In the genomic region with DNA sequence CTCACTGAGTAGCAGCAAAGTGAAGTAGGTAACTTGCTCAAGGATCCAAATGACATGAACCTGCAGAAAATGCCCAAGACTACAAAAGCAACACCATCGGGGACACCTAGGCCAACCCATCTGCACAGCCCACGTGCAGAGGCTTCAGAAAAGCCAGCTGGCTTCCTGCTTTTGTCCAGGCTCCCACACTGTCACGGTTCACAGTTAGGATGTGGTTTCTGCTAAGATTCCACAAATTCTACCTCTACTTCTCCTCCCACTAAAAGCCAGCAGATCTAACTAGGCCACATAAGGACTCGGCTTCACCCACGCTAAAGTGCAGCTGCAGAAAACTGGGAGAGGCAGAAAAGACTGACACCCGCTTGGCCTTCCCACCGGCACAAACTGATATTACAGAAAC, we compare ENCODE assay signal across 15 mouse cellular contexts. TPM values are rescaled to one million over a fixed set of nuclear protein-coding genes. Genes with fewer than 3 reads are reported as not detected.
DNase-seq lines count a peak whose midpoint lies in the region; ATAC-seq and TF ChIP-seq lines count a peak whose summit lies in the region.
"Had no signal": no experiment of that assay in that cellular context is flagged by ENCODE, and none has a peak within 500 bp of the region (broad histone marks: within the 10 kb centered on the region; RNA-seq: fewer than 3 reads in every experiment).

No protein-coding gene starts in this region.

- no peak for TF ChIP-seq CTCF in cortical plate, adult 2 months (IDR thresholded peaks at IDR 0.05; ENCODE audit: extremely low read depth, insufficient read depth, low read length)

- no peak for TF ChIP-seq POLR2A in cortical plate, adult 2 months (IDR thresholded peaks at IDR 0.05; ENCODE audit: extremely low read depth, insufficient read depth, low read length)

- intact Hi-C loops in left cerebral cortex, postnatal 4 days (cut with DNase I), result loop anchor here (10.0 kb wide), 3 partner anchors 338 to 938 kb away; no protein-coding TSS in a partner anchor
- intact Hi-C loops in left cerebral cortex, postnatal 14 days (cut with DNase I), result loop anchor here (10.0 kb wide), 2 partner anchors 218 to 268 kb away; partner anchors contain the start of gene Sertad4
- intact Hi-C loops in heart, postnatal 25 days (cut with DNase I), result loop anchor here (10.0 kb wide), 1 partner anchor 338 kb away; no protein-coding TSS in a partner anchor

- H3K4me1 ChIP-seq in cortical plate, adult 2 months (ENCODE audit: control insufficient read depth, insufficient read depth, low read length), result no peaks in the 10 kb centered on the region; the same call in 1 of the 2 replicates
- H3K4me1 ChIP-seq: forebrain, embryonic 12.5 days; heart, embryonic 12.5 days; limb, embryonic 13.5 days had no signal

- no peak overlapping the region for H3K4me3 ChIP-seq in cortical plate, adult 2 months (ENCODE audit: insufficient read depth, low read length)
- H3K4me3 ChIP-seq: forebrain, embryonic 12.5 days; heart, embryonic 12.5 days; limb, embryonic 13.5 days; midbrain, embryonic 15.5 days had no signal

- H3K27ac ChIP-seq in cortical plate, adult 2 months (ENCODE audit: insufficient read depth, low read length), result 0 out of 2 replicates have a peak overlapping the region, but pooled peaks have one; percentile 17
- H3K27ac ChIP-seq: forebrain, embryonic 12.5 days; limb, embryonic 13.5 days; liver, embryonic 14.5 days; midbrain, embryonic 15.5 days had no signal

- ATAC-seq in CD4-positive, CD25-positive, alpha-beta regulatory T cell, adult 4 months, result no peak
- ATAC-seq: midbrain, embryonic 15.5 days had no signal

- peak; percentile 61 for DNase-seq in left cerebral cortex, adult 11 months (ENCODE audit: low spot score)
- no peak for DNase-seq in left cerebral cortex, postnatal 4 days
- peak; percentile 17 to 43 for DNase-seq in left cerebral cortex, postnatal 14 days (ENCODE audit: low spot score in 2 of 2)
- peak; percentile 73 for DNase-seq in thymus, postnatal 14 days
- no peak for DNase-seq in heart, postnatal 25 days (ENCODE audit: low spot score)
- DNase-seq: cerebellum, postnatal 14 days; heart, postnatal 4 days; right cerebral cortex, postnatal 25 days had no signal

RNA-seq across cellular contexts. Expression of gene Diexf, which starts 7.3 kb away (rescaled TPM):
- 10 to 100 TPM; 26.5 to 28.6 TPM for total RNA-seq in left cerebral cortex, postnatal 4 days (2021)
- polyA plus RNA-seq in cortical plate, adult 2 months (2012; rRNA removed), result 22.1 and 22.7 TPM in 2 replicates
- total RNA-seq in left cerebral cortex, postnatal 14 days (2021), result 10 to 100 TPM; 19.5 to 22.3 TPM
- 1 to 10 TPM; 8.2 to 9.5 TPM for total RNA-seq in heart, postnatal 25 days (2021)
- 1 to 10 TPM; 9.5 to 10.0 TPM for polyA plus RNA-seq in CD4-positive, CD25-positive, alpha-beta regulatory T cell, adult 4 months (2017; shearing (Covaris generic))

RNA-seq across cellular contexts. Expression of gene Irf6, which starts 30.1 kb away (rescaled TPM):
- total RNA-seq in left cerebral cortex, postnatal 4 days (2021), result 1 to 10 TPM in 1 of 2 experiments, under 1 TPM in 1; 0.79 to 1.1 TPM
- 0.71 and 0.83 TPM in 2 replicates for polyA plus RNA-seq in cortical plate, adult 2 months (2012; rRNA removed)
- total RNA-seq in left cerebral cortex, postnatal 14 days (2021), result 1 to 10 TPM; 2.4 TPM
- 1 to 10 TPM; 2.4 to 3.5 TPM for total RNA-seq in heart, postnatal 25 days (2021)
- 1 to 10 TPM; 7.3 to 9.3 TPM for polyA plus RNA-seq in CD4-positive, CD25-positive, alpha-beta regulatory T cell, adult 4 months (2017; shearing (Covaris generic))

RNA-seq across cellular contexts. Expression of gene A130010J15Rik, which starts 45.1 kb away (rescaled TPM):
- 1 to 10 TPM; 6.8 to 7.8 TPM for total RNA-seq in left cerebral cortex, postnatal 4 days (2021)
- polyA plus RNA-seq in cortical plate, adult 2 months (2012; rRNA removed), result 3.7 and 4.0 TPM in 2 replicates
- total RNA-seq in left cerebral cortex, postnatal 14 days (2021), result 1 to 10 TPM; 3.4 to 3.7 TPM
- total RNA-seq in heart, postnatal 25 days (2021), result 1 to 10 TPM; 2.9 to 3.0 TPM
- 10 to 100 TPM; 15.7 to 16.1 TPM for polyA plus RNA-seq in CD4-positive, CD25-positive, alpha-beta regulatory T cell, adult 4 months (2017; shearing (Covaris generic))

Comparison
In these comparisons a context has a peak if more than half of its experiments do, and no peak if none do; other contexts are left out.
1. DNase-seq: peak in left cerebral cortex, adult 11 months (single experiment), left cerebral cortex, postnatal 14 days (2 of 2) and thymus, postnatal 14 days (single experiment); none in left cerebral cortex, postnatal 4 days (single experiment) and heart, postnatal 25 days (single experiment).